Mouse (Mus musculus): ENCODE measurements around the gene Cib3. TPM values are rescaled to one million over a fixed set of nuclear protein-coding genes. Genes with fewer than 3 reads are reported as not detected.

The Cib3 gene
- total and polyA plus RNA-seq, 2 experiments from 2014 or later, result 0.10 TPM; not detected in 1

GRCm38 (mm10) chr8:72162821-72163220 is 49.8 kb downstream of the Cib3 start:
- no peak overlapping the region for H3K9ac ChIP-seq
- H3K36me3 ChIP-seq (ENCODE audit: insufficient read depth), result peaks cover 11% of the 10 kb centered on the region
- H3K4me3 ChIP-seq (ENCODE audit: low read depth, low read length), result no peak overlapping the region
- no peak overlapping the region for H3K27ac ChIP-seq (ENCODE audit: low read depth, low read length)
- peaks cover 11% of the 10 kb centered on the region for H3K4me1 ChIP-seq (ENCODE audit: insufficient read depth)
- no peak for TF ChIP-seq CTCF (IDR thresholded peaks at IDR 0.05; ENCODE audit: low read depth)
- no peak for DNase-seq
- H3K4me2 ChIP-seq (ENCODE audit: low read depth), result no peak overlapping the region
- H3K9me3 ChIP-seq (ENCODE audit: low read length), result no peaks in the 10 kb centered on the region
- no peak for ATAC-seq
- H3K27me3 ChIP-seq (ENCODE audit: insufficient read depth, low read length), result no peaks in the 10 kb centered on the region

GRCm38 (mm10) chr8:72160707-72161697 is 51.6 kb downstream of the Cib3 start, which contains the start of gene Rab8a:
TSS of gene Rab8a (plus strand) at chr8:72161200.
- H3K4me3 ChIP-seq (ENCODE audit: low read depth, low read length), result peak within 1 kb of the TSS; percentile 91
- peak within 1 kb of the TSS; percentile 98 for H3K9ac ChIP-seq
- H3K27me3 ChIP-seq (ENCODE audit: insufficient read depth, low read length), result no peaks in the 10 kb centered on the region
- peak; percentile 98 for ATAC-seq
- peak within 1 kb of the TSS; percentile 91 for H3K27ac ChIP-seq (ENCODE audit: low read depth, low read length)
- peaks cover 11% of the 10 kb centered on the region for H3K4me1 ChIP-seq (ENCODE audit: insufficient read depth)
- peaks cover 11% of the 10 kb centered on the region; the same call in 1 of the 2 replicates for H3K36me3 ChIP-seq (ENCODE audit: insufficient read depth)
- peak within 1 kb of the TSS; percentile 74 for H3K4me2 ChIP-seq (ENCODE audit: low read depth)
- DNase-seq, result peak; percentile 100
- WGBS, result 2% methylated on average over 82 of the region's 82 CpGs
- peak; percentile 18; the same call in 1 of the 2 replicates for TF ChIP-seq CTCF (IDR thresholded peaks at IDR 0.05; ENCODE audit: low read depth)
- no peaks in the 10 kb centered on the region for H3K9me3 ChIP-seq (ENCODE audit: low read length)

GRCm38 (mm10) chr8:72160007-72160406 is 52.6 kb downstream of the Cib3 start:
- peak; percentile 8; the same call in 1 of the 2 replicates for TF ChIP-seq CTCF (IDR thresholded peaks at IDR 0.05; ENCODE audit: low read depth)
- H3K4me1 ChIP-seq (ENCODE audit: insufficient read depth), result peaks cover 11% of the 10 kb centered on the region
- H3K4me2 ChIP-seq (ENCODE audit: low read depth), result peak overlapping the region; percentile 66
- no peak overlapping the region for H3K27ac ChIP-seq (ENCODE audit: low read depth, low read length)
- H3K9me3 ChIP-seq (ENCODE audit: low read length), result no peaks in the 10 kb centered on the region
- DNase-seq (peak; percentile 9), ATAC-seq (no peak)
- 81% methylated on average over 3 of the region's 3 CpGs for WGBS
- peak overlapping the region; percentile 40; the same call in 1 of the 2 replicates for H3K9ac ChIP-seq
- H3K36me3 ChIP-seq (ENCODE audit: insufficient read depth), result peaks cover 11% of the 10 kb centered on the region; the same call in 1 of the 2 replicates
- peak overlapping the region; percentile 48 for H3K4me3 ChIP-seq (ENCODE audit: low read depth, low read length)
- H3K27me3 ChIP-seq (ENCODE audit: insufficient read depth, low read length), result no peaks in the 10 kb centered on the region

- 60% methylated on average over 3 of the region's 3 CpGs for WGBS
- Histone ChIP-seq H3K4me3 (ENCODE audit: low read depth, low read length) (no peak overlapping the region), H3K4me2 (ENCODE audit: low read depth) (no peak overlapping the region), H3K9ac (no peak overlapping the region), H3K27me3 (ENCODE audit: insufficient read depth, low read length) (no peaks in the 10 kb centered on the region), H3K27ac (ENCODE audit: low read depth, low read length) (no peak overlapping the region), H3K4me1 (ENCODE audit: insufficient read depth) (peaks cover 11% of the 10 kb centered on the region), H3K36me3 (ENCODE audit: insufficient read depth) (peaks cover 3% of the 10 kb centered on the region; the same call in 1 of the 2 replicates), H3K9me3 (ENCODE audit: low read length) (no peaks in the 10 kb centered on the region)
- ATAC-seq, result no peak
- TF ChIP-seq CTCF (IDR thresholded peaks at IDR 0.05; ENCODE audit: low read depth), result no peak
- DNase-seq, result no peak
Measured at GRCm38 (mm10) chr8:72158726-72159125, 53.9 kb downstream of the Cib3 start.

GRCm38 (mm10) chr8:72158096-72158495 is 54.5 kb downstream of the Cib3 start:
- H3K27ac ChIP-seq (ENCODE audit: low read depth, low read length), result no peak overlapping the region

More at GRCm38 (mm10) chr8:72158096-72158495, 54.5 kb downstream of the Cib3 start:
- DNase-seq (no peak), ATAC-seq (no peak)
- H3K9me3 ChIP-seq (ENCODE audit: low read length), result no peaks in the 10 kb centered on the region
- H3K27me3 ChIP-seq (ENCODE audit: insufficient read depth, low read length), result no peaks in the 10 kb centered on the region
- peaks cover 3% of the 10 kb centered on the region for H3K36me3 ChIP-seq (ENCODE audit: insufficient read depth)
- no peak overlapping the region for H3K4me3 ChIP-seq (ENCODE audit: low read depth, low read length)
- no peak overlapping the region for H3K4me2 ChIP-seq (ENCODE audit: low read depth)
- H3K9ac ChIP-seq, result no peak overlapping the region
- peaks cover 11% of the 10 kb centered on the region for H3K4me1 ChIP-seq (ENCODE audit: insufficient read depth)
- 90% methylated on average over 2 of the region's 2 CpGs for WGBS
- no peak for TF ChIP-seq CTCF (IDR thresholded peaks at IDR 0.05; ENCODE audit: low read depth)

Other genes with a start within 250 kb of the Cib3 start
- 0.77 TPM in 1 of 2 replicates, not detected in the other for gene Cyp4f18, start 203.2 kb downstream of the Cib3 start, total RNA-seq (2014; rRNA removed)
- 0.44 and 0.52 TPM in 2 replicates for gene Cyp4f18, start 203.2 kb downstream of the Cib3 start, polyA plus RNA-seq (2015; fragmentation: Nextera tagmentation; extraction: Ambion mirVana)
- gene Olfr372, start 171.6 kb downstream of the Cib3 start, total RNA-seq (2014; rRNA removed), result not detected in 2 replicates
- not detected in 2 replicates for gene Olfr372, start 171.6 kb downstream of the Cib3 start, polyA plus RNA-seq (2015; fragmentation: Nextera tagmentation; extraction: Ambion mirVana)
- not detected in 2 replicates for gene Olfr373, start 129.7 kb downstream of the Cib3 start, total RNA-seq (2014; rRNA removed)
- not detected in 2 replicates for gene Olfr373, start 129.7 kb downstream of the Cib3 start, polyA plus RNA-seq (2015; fragmentation: Nextera tagmentation; extraction: Ambion mirVana)
- not detected in 2 replicates for gene Olfr374, start 105.8 kb downstream of the Cib3 start, total RNA-seq (2014; rRNA removed)
- gene Olfr374, start 105.8 kb downstream of the Cib3 start, polyA plus RNA-seq (2015; fragmentation: Nextera tagmentation; extraction: Ambion mirVana), result not detected in 2 replicates
- gene Tpm4, start 77.9 kb downstream of the Cib3 start, total RNA-seq (2014; rRNA removed), result 139 and 141 TPM in 2 replicates
- gene Tpm4, start 77.9 kb downstream of the Cib3 start, polyA plus RNA-seq (2015; fragmentation: Nextera tagmentation; extraction: Ambion mirVana), result 118 and 120 TPM in 2 replicates
- gene Rab8a, start 51.6 kb downstream of the Cib3 start, total RNA-seq (2014; rRNA removed), result 35.7 and 39.1 TPM in 2 replicates
- 74.2 and 85.0 TPM in 2 replicates for gene Rab8a, start 51.6 kb downstream of the Cib3 start, polyA plus RNA-seq (2015; fragmentation: Nextera tagmentation; extraction: Ambion mirVana)
- not detected in 2 replicates for gene Hsh2d, start 23.2 kb downstream of the Cib3 start, total RNA-seq (2014; rRNA removed)
- not detected in 2 replicates for gene Hsh2d, start 23.2 kb downstream of the Cib3 start, polyA plus RNA-seq (2015; fragmentation: Nextera tagmentation; extraction: Ambion mirVana)
- gene Gm11034, start 799 bp upstream of the Cib3 start, total RNA-seq (2014; rRNA removed), result not detected in 2 replicates
- gene Gm11034, start 799 bp upstream of the Cib3 start, polyA plus RNA-seq (2015; fragmentation: Nextera tagmentation; extraction: Ambion mirVana), result not detected in 2 replicates
- gene Fam32a, start 6.9 kb upstream of the Cib3 start, total RNA-seq (2014; rRNA removed), result 132 and 147 TPM in 2 replicates
- 107 and 108 TPM in 2 replicates for gene Fam32a, start 6.9 kb upstream of the Cib3 start, polyA plus RNA-seq (2015; fragmentation: Nextera tagmentation; extraction: Ambion mirVana)
- 74.8 and 76.2 TPM in 2 replicates for gene Ap1m1, start 27.2 kb upstream of the Cib3 start, total RNA-seq (2014; rRNA removed)
- gene Ap1m1, start 27.2 kb upstream of the Cib3 start, polyA plus RNA-seq (2015; fragmentation: Nextera tagmentation; extraction: Ambion mirVana), result 225 and 243 TPM in 2 replicates
- gene Gm10282, start 92.4 kb upstream of the Cib3 start, total RNA-seq (2014; rRNA removed), result 4.5 and 4.7 TPM in 2 replicates
- 14.9 and 15.4 TPM in 2 replicates for gene Gm10282, start 92.4 kb upstream of the Cib3 start, polyA plus RNA-seq (2015; fragmentation: Nextera tagmentation; extraction: Ambion mirVana)
- 3.8 and 4.0 TPM in 2 replicates for gene Klf2, start 106.2 kb upstream of the Cib3 start, total RNA-seq (2014; rRNA removed)
- 9.5 and 10.1 TPM in 2 replicates for gene Klf2, start 106.2 kb upstream of the Cib3 start, polyA plus RNA-seq (2015; fragmentation: Nextera tagmentation; extraction: Ambion mirVana)
- 61.6 and 62.9 TPM in 2 replicates for gene Eps15l1, start 208.6 kb upstream of the Cib3 start, total RNA-seq (2014; rRNA removed)
- gene Eps15l1, start 208.6 kb upstream of the Cib3 start, polyA plus RNA-seq (2015; fragmentation: Nextera tagmentation; extraction: Ambion mirVana), result 44.2 and 48.8 TPM in 2 replicates
- gene Calr3, start 231.0 kb upstream of the Cib3 start, total RNA-seq (2014; rRNA removed), result 0.77 and 1.00 TPM in 2 replicates
- gene Calr3, start 231.0 kb upstream of the Cib3 start, polyA plus RNA-seq (2015; fragmentation: Nextera tagmentation; extraction: Ambion mirVana), result 1.1 and 1.4 TPM in 2 replicates
- 12.5 and 13.7 TPM in 2 replicates for gene 1700030K09Rik, start 231.0 kb upstream of the Cib3 start, total RNA-seq (2014; rRNA removed)
- 15.5 and 16.1 TPM in 2 replicates for gene 1700030K09Rik, start 231.0 kb upstream of the Cib3 start, polyA plus RNA-seq (2015; fragmentation: Nextera tagmentation; extraction: Ambion mirVana)